Mouse (Mus musculus): ENCODE measurements around the gene Zfp668. TPM values are rescaled to one million over a fixed set of nuclear protein-coding genes. Genes with fewer than 3 reads are reported as not detected.

Zfp668 gene
- polyA plus RNA-seq, 1 experiment from 2014 or later: 37.5 TPM

DNA sequence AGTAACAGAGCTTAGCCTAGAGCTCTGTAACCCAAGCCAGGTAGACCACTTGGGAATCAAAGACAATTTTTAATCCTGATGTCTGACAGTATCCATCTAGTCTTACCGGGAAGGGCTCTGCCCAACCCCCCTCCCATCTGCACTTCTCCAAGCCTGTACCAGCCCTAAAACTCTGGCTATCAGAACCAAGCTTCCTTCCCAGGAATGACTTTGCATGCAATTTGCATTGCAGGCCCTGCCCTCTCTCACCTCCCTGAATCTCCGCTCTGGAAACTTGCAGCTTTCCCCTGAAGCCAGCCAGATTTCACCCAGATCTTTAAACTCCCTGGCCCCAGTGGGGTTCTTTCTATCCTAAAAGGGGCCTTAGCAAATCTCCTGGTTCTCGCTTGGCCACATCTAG lies 11.2 kb upstream of the Zfp668 start:
- Histone ChIP-seq H3K9me3 (replicated peaks) (no peaks in the 10 kb centered on the region), H3K4me2 (replicated peaks) (no peak overlapping the region), H3K9ac (no peak overlapping the region), H3K36me3 (peaks cover 85% of the 10 kb centered on the region), H3K27me3 (no peaks in the 10 kb centered on the region), H3K4me3 (no peak overlapping the region), H3K27ac (no peak overlapping the region), H3K4me1 (peaks cover 18% of the 10 kb centered on the region)
- no peak for ATAC-seq (ENCODE audit: low FRiP score)
- WGBS: 86% methylated on average over 3 of the region's 3 CpGs

GRCm38 (mm10) chr7:127887191-127887590 lies 10.6 kb upstream of the Zfp668 start:
- no peak overlapping the region for H3K9ac ChIP-seq
- H3K36me3 ChIP-seq: peaks cover 89% of the 10 kb centered on the region
- WGBS: 89% methylated on average over 8 of the region's 8 CpGs
- H3K4me2 ChIP-seq (replicated peaks): no peak overlapping the region
- H3K4me3 ChIP-seq: no peak overlapping the region
- H3K9me3 ChIP-seq (replicated peaks): no peaks in the 10 kb centered on the region
- no peak for ATAC-seq (ENCODE audit: low FRiP score)
- no peaks in the 10 kb centered on the region for H3K27me3 ChIP-seq
- peaks cover 18% of the 10 kb centered on the region for H3K4me1 ChIP-seq
- no peak overlapping the region for H3K27ac ChIP-seq

- Histone ChIP-seq H3K4me2 (replicated peaks) (no peak overlapping the region), H3K9me3 (replicated peaks) (no peaks in the 10 kb centered on the region), H3K27ac (no peak overlapping the region), H3K36me3 (peaks cover 95% of the 10 kb centered on the region), H3K4me1 (peaks cover 18% of the 10 kb centered on the region), H3K9ac (no peak overlapping the region), H3K4me3 (no peak overlapping the region), H3K27me3 (no peaks in the 10 kb centered on the region)
- ATAC-seq (ENCODE audit: low FRiP score): no peak
- 93% methylated on average over 6 of the region's 6 CpGs for WGBS
Measured at GRCm38 (mm10) chr7:127886551-127886950, 9.9 kb upstream of the Zfp668 start.

- 78% methylated on average over 6 of the region's 6 CpGs for WGBS
- Histone ChIP-seq H3K4me2 (replicated peaks) (no peak overlapping the region), H3K27ac (no peak overlapping the region), H3K9ac (no peak overlapping the region), H3K4me1 (peaks cover 18% of the 10 kb centered on the region), H3K27me3 (no peaks in the 10 kb centered on the region), H3K4me3 (no peak overlapping the region), H3K9me3 (replicated peaks) (no peaks in the 10 kb centered on the region), H3K36me3 (peaks cover 99% of the 10 kb centered on the region)
- no peak for ATAC-seq (ENCODE audit: low FRiP score)
Measured at GRCm38 (mm10) chr7:127885951-127886350, 9.3 kb upstream of the Zfp668 start.

DNA sequence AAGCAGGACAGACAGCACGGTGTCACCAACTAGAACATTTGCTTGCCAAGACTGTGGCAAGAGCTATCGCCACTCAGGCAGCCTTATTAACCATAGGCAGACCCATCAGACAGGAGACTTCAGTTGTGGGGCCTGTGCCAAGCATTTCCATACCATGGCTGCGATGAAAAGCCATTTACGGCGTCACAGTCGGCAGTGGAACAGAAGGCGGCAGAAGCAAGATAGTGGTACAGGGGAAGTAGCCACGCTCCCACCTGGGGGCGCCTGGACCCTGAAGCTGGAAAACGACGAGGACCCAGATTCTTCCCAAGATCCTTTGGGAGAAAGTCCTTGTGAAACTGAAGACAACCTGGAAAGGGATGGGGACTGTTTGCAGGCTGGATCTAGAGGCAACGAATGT lies 3.8 kb upstream of the Zfp668 start:
- no peak overlapping the region for H3K9ac ChIP-seq
- H3K4me2 ChIP-seq (replicated peaks): no peak overlapping the region
- H3K4me1 ChIP-seq: peaks cover 29% of the 10 kb centered on the region
- H3K27me3 ChIP-seq: no peaks in the 10 kb centered on the region
- H3K4me3 ChIP-seq: no peak overlapping the region
- H3K27ac ChIP-seq: no peak overlapping the region
- H3K36me3 ChIP-seq: peaks cover 75% of the 10 kb centered on the region
- no peaks in the 10 kb centered on the region for H3K9me3 ChIP-seq (replicated peaks)
- whole genome bisulfite sequencing: 88% methylated on average over 12 of the region's 12 CpGs
- ATAC-seq (ENCODE audit: low FRiP score): no peak

DNA sequence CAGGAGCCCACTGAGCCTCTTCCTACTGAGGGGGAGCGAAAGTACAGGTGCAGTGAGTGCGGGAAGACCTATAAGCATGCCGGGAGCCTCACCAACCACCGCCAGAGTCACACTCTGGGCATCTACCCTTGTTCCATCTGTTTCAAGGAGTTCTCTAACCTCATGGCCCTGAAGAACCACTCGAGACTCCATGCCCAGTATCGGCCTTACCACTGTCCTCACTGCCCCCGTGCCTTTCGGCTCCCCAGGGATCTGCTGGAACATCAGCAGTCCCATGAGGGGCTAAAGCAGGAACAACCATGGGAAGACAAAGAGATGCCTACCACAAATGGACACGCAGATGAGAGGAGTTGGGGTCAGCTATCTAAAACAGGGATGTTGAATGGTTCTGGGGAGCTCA lies 2.7 kb upstream of the Zfp668 start:
- H3K27ac ChIP-seq: no peak overlapping the region
- 96% methylated on average over 9 of the region's 9 CpGs for WGBS
- no peaks in the 10 kb centered on the region for H3K9me3 ChIP-seq (replicated peaks)
- peaks cover 65% of the 10 kb centered on the region for H3K36me3 ChIP-seq
- no peak overlapping the region for H3K4me2 ChIP-seq (replicated peaks)
- ATAC-seq (ENCODE audit: low FRiP score): no peak
- H3K4me3 ChIP-seq: no peak overlapping the region
- H3K4me1 ChIP-seq: peaks cover 26% of the 10 kb centered on the region
- H3K27me3 ChIP-seq: no peaks in the 10 kb centered on the region
- H3K9ac ChIP-seq: no peak overlapping the region

GRCm38 (mm10) chr7:127876041-127876466 lies 574 bp downstream of the Zfp668 start, which contains the start of gene Zfp646:
Gene Zfp646, plus strand, starts transcription at chr7:127876221.
- Histone ChIP-seq H3K27me3 (no peaks in the 10 kb centered on the region), H3K36me3 (peaks cover 42% of the 10 kb centered on the region), H3K4me3 (peak within 1 kb of the TSS; percentile 81), H3K27ac (peak within 1 kb of the TSS; percentile 96), H3K4me2 (replicated peaks) (peak within 1 kb of the TSS; percentile 86), H3K4me1 (peaks cover 31% of the 10 kb centered on the region), H3K9me3 (replicated peaks) (no peaks in the 10 kb centered on the region), H3K9ac (peak within 1 kb of the TSS; percentile 96)
- under 1% methylated on average over 41 of the region's 41 CpGs for WGBS
- peak; percentile 89 for ATAC-seq (ENCODE audit: low FRiP score)

DNA sequence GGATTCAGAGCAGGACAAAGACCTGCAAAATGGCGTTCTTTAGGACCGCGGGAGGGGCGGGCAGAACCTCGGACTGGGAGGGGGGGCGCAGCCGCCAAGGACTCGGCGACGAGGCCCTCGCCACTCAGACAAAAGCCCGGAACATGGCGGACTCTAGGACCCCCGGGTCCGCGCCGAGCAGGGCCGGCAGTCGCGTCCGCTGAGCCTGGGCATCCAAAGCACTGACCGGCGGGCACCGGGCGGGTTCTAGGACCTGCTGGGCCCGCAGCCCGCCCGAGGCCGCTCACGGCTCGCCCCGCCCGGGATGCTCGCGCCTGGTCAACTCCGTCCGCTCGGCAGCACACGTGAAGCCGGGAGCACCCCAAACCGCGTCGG lies 1.0 kb downstream of the Zfp668 start:
- no peaks in the 10 kb centered on the region for H3K27me3 ChIP-seq
- peak overlapping the region; percentile 86 for H3K4me2 ChIP-seq (replicated peaks)
- peak overlapping the region; percentile 96 for H3K27ac ChIP-seq
- under 1% methylated on average over 39 of the region's 43 CpGs for WGBS
- peak; percentile 96 for ATAC-seq (ENCODE audit: low FRiP score)
- no peaks in the 10 kb centered on the region for H3K9me3 ChIP-seq (replicated peaks)
- peaks cover 31% of the 10 kb centered on the region for H3K4me1 ChIP-seq
- H3K9ac ChIP-seq: peak overlapping the region; percentile 96
- peak overlapping the region; percentile 81 for H3K4me3 ChIP-seq
- peaks cover 39% of the 10 kb centered on the region for H3K36me3 ChIP-seq

- Histone ChIP-seq H3K4me3 (peak overlapping the region; percentile 81), H3K9ac (peak overlapping the region; percentile 96), H3K4me2 (replicated peaks) (peak overlapping the region; percentile 86), H3K9me3 (replicated peaks) (no peaks in the 10 kb centered on the region), H3K27me3 (no peaks in the 10 kb centered on the region), H3K27ac (peak overlapping the region; percentile 96), H3K4me1 (peaks cover 31% of the 10 kb centered on the region), H3K36me3 (peaks cover 36% of the 10 kb centered on the region)
- 5% methylated on average over 20 of the region's 20 CpGs for WGBS
- ATAC-seq (ENCODE audit: low FRiP score): peak; percentile 51
Measured at GRCm38 (mm10) chr7:127874812-127875626, 1.6 kb downstream of the Zfp668 start.

GRCm38 (mm10) chr7:127870136-127870821 lies 6.3 kb downstream of the Zfp668 start:
- Histone ChIP-seq H3K4me1 (peaks cover 18% of the 10 kb centered on the region), H3K9ac (no peak overlapping the region), H3K27me3 (no peaks in the 10 kb centered on the region), H3K36me3 (peaks cover 47% of the 10 kb centered on the region), H3K27ac (no peak overlapping the region), H3K4me3 (no peak overlapping the region), H3K9me3 (replicated peaks) (no peaks in the 10 kb centered on the region), H3K4me2 (replicated peaks) (no peak overlapping the region)
- ATAC-seq (ENCODE audit: low FRiP score): no peak
- 81% methylated on average over 5 of the region's 5 CpGs for WGBS

DNA sequence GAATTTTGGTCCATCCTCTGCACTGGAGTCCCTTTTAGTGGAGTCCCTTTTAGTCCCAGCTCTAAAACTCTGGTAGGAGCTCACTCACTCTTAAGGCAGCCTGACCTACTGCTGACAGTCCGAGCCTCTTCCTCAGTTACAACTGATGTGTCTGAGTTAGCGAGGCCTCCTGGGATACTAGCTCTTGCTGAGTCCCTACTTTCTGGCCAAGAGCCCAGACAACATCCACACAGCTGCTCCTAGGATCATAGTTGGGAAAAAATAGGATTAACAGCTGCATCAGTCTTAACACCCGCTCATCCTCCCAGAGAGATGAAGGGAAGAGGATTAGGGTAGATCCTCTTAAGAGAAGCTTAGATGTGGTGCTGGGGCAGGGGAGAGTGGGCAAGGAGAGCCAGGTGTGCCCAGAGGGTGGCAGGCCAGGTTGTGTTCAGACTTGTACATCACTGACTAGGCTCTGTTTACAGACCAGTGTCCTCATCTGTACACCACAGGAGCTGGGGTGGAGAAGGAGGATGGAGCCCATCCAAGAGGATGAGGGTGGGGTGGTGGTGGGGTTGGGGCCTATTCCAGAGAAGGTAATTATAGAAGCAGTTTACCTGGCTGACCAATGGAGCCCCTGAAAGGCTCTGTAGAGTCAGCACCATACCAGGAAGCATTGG lies 7.3 kb downstream of the Zfp668 start:
- no peaks in the 10 kb centered on the region for H3K27me3 ChIP-seq
- 87% methylated on average over 3 of the region's 3 CpGs for WGBS
- H3K9ac ChIP-seq: no peak overlapping the region
- no peak for ATAC-seq (ENCODE audit: low FRiP score)
- H3K4me2 ChIP-seq (replicated peaks): no peak overlapping the region
- peaks cover 57% of the 10 kb centered on the region for H3K36me3 ChIP-seq
- 0 out of 2 replicates have a peak overlapping the region, but pooled peaks have one; percentile 12 for H3K27ac ChIP-seq
- no peak overlapping the region for H3K4me3 ChIP-seq
- H3K4me1 ChIP-seq: peaks cover 14% of the 10 kb centered on the region
- H3K9me3 ChIP-seq (replicated peaks): no peaks in the 10 kb centered on the region

DNA sequence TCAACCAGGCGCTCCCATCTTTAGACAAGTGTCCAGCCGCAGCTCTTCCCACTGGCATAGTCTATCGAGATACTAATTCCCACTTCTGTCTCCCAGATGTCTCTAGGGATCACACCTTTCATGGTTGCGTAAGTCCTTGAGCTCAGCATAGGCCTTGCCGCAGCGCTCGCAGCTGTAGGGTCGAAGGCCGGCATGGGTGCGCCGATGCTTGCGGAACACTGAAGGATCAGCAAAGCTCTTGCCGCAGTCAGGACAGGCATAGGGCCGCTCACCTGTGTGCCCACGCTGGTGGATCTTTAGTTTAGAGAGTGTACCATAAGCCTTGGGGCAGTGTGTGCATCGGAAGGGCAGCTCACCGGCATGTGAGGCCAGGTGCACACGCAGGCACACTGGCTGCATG lies 9.0 kb downstream of the Zfp668 start:
- H3K27ac ChIP-seq: no peak overlapping the region
- 96% methylated on average over 18 of the region's 18 CpGs for WGBS
- peaks cover 59% of the 10 kb centered on the region for H3K36me3 ChIP-seq

More for the DNA sequence above, 9.0 kb downstream of the Zfp668 start:
- no peak overlapping the region for H3K9ac ChIP-seq
- no peak overlapping the region for H3K4me3 ChIP-seq
- no peaks in the 10 kb centered on the region for H3K27me3 ChIP-seq
- H3K9me3 ChIP-seq (replicated peaks): no peaks in the 10 kb centered on the region
- H3K4me1 ChIP-seq: no peaks in the 10 kb centered on the region
- H3K4me2 ChIP-seq (replicated peaks): no peak overlapping the region
- ATAC-seq (ENCODE audit: low FRiP score): no peak
